Mouse (Mus musculus) ES-E14 (cell line): ENCODE data around the gene Get4.

ENCODE experiments used
- HCFC1 ChIP-seq: IDR thresholded peaks from 2 replicates; pipeline ENCODE4 v1.6.1; 2012; ENCODE audit warnings: low read length, inconsistent platforms, borderline replicate concordance; ENCODE audit not compliant: insufficient read depth
- MAFK ChIP-seq: IDR thresholded peaks from 2 replicates; pipeline ENCODE4 v1.6.1; 2014; ENCODE audit warnings: mild to moderate bottlenecking, low read depth, low read length, inconsistent platforms; ENCODE audit not compliant: insufficient read depth

DNA sequence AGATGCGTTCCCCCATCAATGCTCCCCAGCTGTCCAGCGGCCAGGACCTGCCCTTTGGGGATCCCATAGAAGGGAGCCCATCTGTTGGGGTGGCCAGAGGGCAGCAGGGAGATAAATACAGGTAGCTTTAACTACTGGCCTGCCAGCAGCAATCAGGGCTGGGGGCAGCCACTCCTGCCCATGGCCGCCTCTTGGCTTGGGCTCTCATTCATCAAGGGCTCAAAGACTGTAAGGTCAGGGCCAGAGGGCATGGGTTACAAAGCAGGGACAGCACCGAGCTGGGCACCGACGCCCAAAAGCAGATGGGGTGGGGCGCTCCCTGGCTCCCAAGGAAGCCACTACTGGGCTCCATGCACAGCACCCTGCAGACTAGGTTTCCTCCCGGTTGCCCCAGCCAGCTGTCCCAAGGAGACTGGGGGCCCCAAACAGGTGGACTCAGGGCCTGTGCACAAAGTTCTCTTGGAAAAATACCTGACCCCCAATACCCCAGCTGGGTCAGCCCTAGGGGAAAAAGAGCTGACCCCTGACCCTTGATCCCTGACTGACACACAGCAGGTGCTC, 19.9 kb downstream of the Get4 start:
- TF ChIP-seq HCFC1 = no peak
- no peak for TF ChIP-seq MAFK
